Mouse (Mus musculus) bone marrow, adult 2 months (tissue): ENCODE data around the gene Zfp746.

Experiments
- CTCF ChIP-seq: fragments of 200-500 bp; IDR thresholded peaks from 2 replicates; pipeline ENCODE4 v1.5.1; 2011; ENCODE audit warnings: low read length, control low read depth; ENCODE audit not compliant: control insufficient read depth, insufficient read depth
- POLR2A ChIP-seq: fragments of 200-500 bp; IDR thresholded peaks from 2 replicates; pipeline ENCODE4 v1.6.1; 2011; ENCODE audit warnings: low read depth, mild to moderate bottlenecking, control low read depth, low read length, borderline replicate concordance; ENCODE audit not compliant: control insufficient read depth

DNA sequence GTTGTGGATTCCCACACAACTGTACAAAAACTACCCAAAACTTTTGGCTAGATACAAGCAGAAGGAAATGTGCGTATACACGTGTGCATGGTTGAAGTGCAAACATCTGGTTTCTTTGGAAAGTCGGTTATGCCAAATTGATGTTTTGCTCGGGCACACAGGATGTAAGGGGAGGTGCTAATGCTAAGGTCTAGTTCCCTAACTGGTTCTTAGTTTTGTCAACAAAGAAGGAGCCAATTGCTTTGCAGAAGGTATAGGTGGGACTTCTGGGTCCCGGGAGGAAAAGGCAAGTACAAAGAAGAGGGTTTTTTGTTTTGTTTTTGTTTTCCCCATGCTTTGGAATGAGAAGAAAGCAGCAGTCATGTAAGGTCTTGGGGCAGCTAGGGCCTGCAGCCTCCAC, 13.1 kb downstream of the Zfp746 start:
- TF ChIP-seq POLR2A = no peak
- no peak for TF ChIP-seq CTCF
